Mouse (Mus musculus) large intestine, adult 2 months (tissue): ENCODE measurements around the gene Poll. TPM values are rescaled to one million over a fixed set of nuclear protein-coding genes. Genes with fewer than 3 reads are reported as not detected.

ENCODE experiments used
- polyA plus RNA-seq: library from polyadenylated mRNA; depleted of rRNA; stranded (reverse); fragments of >200 nt; gene quantifications from 2 replicates; pipeline ENCODE4 v1.2.3, GENCODE M21; 2012; rRNA removed

Poll gene
- polyA plus RNA-seq, 1 experiment: 8.3 TPM

Other genes starting within 250 kb of the Poll start
- gene Btrc, start 196.8 kb downstream of the Poll start, polyA plus RNA-seq: 6.4 and 6.5 TPM in 2 replicates
- gene Gm17018, start 84 bp upstream of the Poll start, polyA plus RNA-seq: 10.9 and 11.6 TPM in 2 replicates
- gene Fbxw4, start 99.8 kb upstream of the Poll start, polyA plus RNA-seq: 32.5 and 32.9 TPM in 2 replicates
- gene Fgf8, start 182.4 kb upstream of the Poll start, polyA plus RNA-seq: not detected in 2 replicates
- gene Npm3, start 189.1 kb upstream of the Poll start, polyA plus RNA-seq: 56.0 and 71.8 TPM in 2 replicates
- gene Mgea5, start 223.3 kb upstream of the Poll start, polyA plus RNA-seq: 14.7 and 21.1 TPM in 2 replicates